Mouse (Mus musculus) layer of hippocampus, adult 2 months (tissue): ENCODE results near the gene Lsamp. TPM values are rescaled to one million over a fixed set of nuclear protein-coding genes. Genes with fewer than 3 reads are reported as not detected.

Source experiments
- DNase-seq, 2 experiments: peaks; one replicate each; pipeline ENCODE4 v3.0.0; 2022; ENCODE audit warnings: low spot score in 2 of 2
- H3K27ac ChIP-seq: fragments of 200-600 bp; 2 replicates; pipeline ENCODE4 v1.8.1; 2022
- H3K4me3 ChIP-seq: fragments of 200-600 bp; 2 replicates; pipeline ENCODE4 v1.8.1; 2022; ENCODE audit warnings: mild to moderate bottlenecking
- CTCF ChIP-seq: fragments of 200-600 bp; conservative IDR thresholded peaks from 2 replicates; pipeline ENCODE4 v1.8.1; 2022; ENCODE audit warnings: antibody characterized with exemption, mild to moderate bottlenecking, moderate library complexity
- total RNA-seq, 2 experiments: library from RNA; stranded (reverse); gene quantifications; 2 replicates each; pipeline ENCODE4 v1.2.3; 2021

Gene Lsamp
- total RNA-seq, 2 experiments from 2014 or later: 444 to 449 TPM

GRCm38 (mm10) chr16:42059927-42060326 lies 2075.8 kb downstream of the Lsamp start:
- DNase-seq: no peak
- no peak overlapping the region for H3K27ac ChIP-seq
- no peak for TF ChIP-seq CTCF
- no peak overlapping the region for H3K4me3 ChIP-seq

- H3K4me3 ChIP-seq: no peak overlapping the region
- no peak for TF ChIP-seq CTCF
- no peak for DNase-seq
Measured at GRCm38 (mm10) chr16:42074325-42074724, 2090.2 kb downstream of the Lsamp start.

GRCm38 (mm10) chr16:42079573-42079972 lies 2095.4 kb downstream of the Lsamp start:
- peak in 1 of 2 experiments; percentile 21 for DNase-seq
- TF ChIP-seq CTCF: no peak
- Histone ChIP-seq H3K4me3 (no peak overlapping the region), H3K27ac (no peak overlapping the region)

More at GRCm38 (mm10) chr16:42074325-42074724, 2090.2 kb downstream of the Lsamp start:
- no peak overlapping the region for H3K27ac ChIP-seq

DNA sequence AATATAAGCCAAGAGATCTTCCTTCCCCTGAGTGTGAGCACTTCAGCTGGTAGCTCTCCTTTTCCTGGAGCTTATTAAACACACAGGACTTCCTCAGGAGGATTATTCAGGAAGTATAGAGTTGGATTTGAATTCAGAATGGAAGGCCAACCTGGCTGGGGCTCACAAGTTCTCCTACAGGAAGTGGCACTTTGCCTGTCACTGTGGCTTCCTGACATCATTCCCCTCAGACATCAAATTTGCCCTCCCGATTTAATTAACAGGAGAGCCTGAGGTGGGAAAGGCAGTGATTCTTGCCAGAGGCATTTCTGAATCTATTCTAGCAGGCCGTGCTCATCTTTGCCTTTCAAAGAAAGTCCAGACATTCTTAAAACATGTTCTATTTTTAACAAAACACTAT lies 2097.4 kb downstream of the Lsamp start:
- no peak for DNase-seq
- no peak for TF ChIP-seq CTCF
- Histone ChIP-seq H3K27ac (no peak overlapping the region), H3K4me3 (no peak overlapping the region)

- DNase-seq: no peak
- Histone ChIP-seq H3K4me3 (no peak overlapping the region), H3K27ac (no peak overlapping the region)
- TF ChIP-seq CTCF: no peak
Measured at GRCm38 (mm10) chr16:42097510-42097909, 2113.3 kb downstream of the Lsamp start.

- no peak for TF ChIP-seq CTCF
- no peak overlapping the region for H3K4me3 ChIP-seq
- DNase-seq: no peak
- H3K27ac ChIP-seq: no peak overlapping the region
Measured at GRCm38 (mm10) chr16:42102186-42102585, 2118.0 kb downstream of the Lsamp start.

- peak; percentile 26 to 41 for DNase-seq
- H3K27ac ChIP-seq: no peak overlapping the region
- H3K4me3 ChIP-seq: no peak overlapping the region
- no peak for TF ChIP-seq CTCF
Measured at GRCm38 (mm10) chr16:42102635-42103034, 2118.5 kb downstream of the Lsamp start.

DNA sequence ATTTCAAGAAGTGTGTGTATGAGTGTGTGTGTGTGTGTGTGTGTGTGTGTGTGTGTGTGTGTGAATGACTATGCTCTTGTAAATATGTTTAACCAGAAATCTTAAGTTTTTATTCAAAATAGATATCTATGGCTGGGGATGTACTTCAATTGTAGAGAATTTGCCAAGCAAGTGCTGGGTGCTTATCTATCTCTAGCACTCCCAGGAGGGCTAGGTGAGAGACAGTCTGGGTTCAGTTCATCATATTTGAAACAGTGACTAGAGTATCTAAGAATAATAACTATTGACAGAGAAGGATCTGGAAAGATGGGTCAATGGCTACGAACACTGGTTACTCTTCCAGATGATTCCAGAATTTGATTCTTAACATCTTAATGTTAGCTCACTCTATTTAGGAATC lies 2128.1 kb downstream of the Lsamp start:
- TF ChIP-seq CTCF: no peak
- H3K27ac ChIP-seq: no peak overlapping the region
- H3K4me3 ChIP-seq: no peak overlapping the region
- DNase-seq: no peak

- no peak for DNase-seq
Measured at GRCm38 (mm10) chr16:42113246-42113645, 2129.1 kb downstream of the Lsamp start.

DNA sequence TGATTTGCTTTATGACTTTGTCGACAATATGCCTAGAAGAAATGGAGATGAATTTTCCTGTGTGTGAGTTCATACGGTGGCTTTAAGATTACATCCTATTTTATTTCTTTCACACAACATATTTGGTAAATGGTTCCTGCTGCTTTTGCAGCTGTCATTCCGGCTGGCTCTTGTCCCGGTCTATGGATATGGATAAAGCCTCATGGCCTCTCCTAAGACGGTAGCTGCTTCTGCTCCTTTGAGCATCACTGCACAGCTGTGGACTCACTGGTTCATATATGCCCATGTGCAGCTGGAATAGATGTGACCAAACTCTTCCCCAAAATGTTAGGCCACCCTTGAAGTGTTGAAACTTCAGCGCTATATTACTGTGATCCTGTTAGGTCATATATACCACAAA lies 2137.6 kb downstream of the Lsamp start:
- Histone ChIP-seq H3K4me3 (no peak overlapping the region), H3K27ac (no peak overlapping the region)
- TF ChIP-seq CTCF: no peak
- no peak for DNase-seq

More at GRCm38 (mm10) chr16:42113246-42113645, 2129.1 kb downstream of the Lsamp start:
- TF ChIP-seq CTCF: no peak
- H3K27ac ChIP-seq: no peak overlapping the region
- H3K4me3 ChIP-seq: no peak overlapping the region

DNA sequence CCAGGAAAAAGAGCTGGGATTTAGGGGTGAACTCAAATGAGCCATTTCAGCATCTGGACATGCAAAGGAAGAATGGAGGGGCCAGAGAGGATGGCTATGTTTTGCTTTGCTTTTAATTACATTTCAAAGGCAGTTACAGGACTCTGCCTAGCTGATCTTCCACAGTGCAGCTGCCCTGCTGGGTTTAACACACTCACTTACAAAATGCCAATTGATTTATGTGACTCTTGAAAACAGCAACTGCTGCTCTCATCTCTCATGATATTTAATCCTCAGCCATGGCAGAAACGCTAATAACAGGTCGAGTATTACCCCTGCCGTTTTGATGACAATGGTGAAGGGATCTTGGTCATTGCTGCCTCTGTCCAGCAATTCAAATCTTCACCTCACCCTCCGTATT lies 2139.7 kb downstream of the Lsamp start:
- DNase-seq: no peak
- TF ChIP-seq CTCF: no peak
- no peak overlapping the region for H3K4me3 ChIP-seq
- H3K27ac ChIP-seq: no peak overlapping the region

DNA sequence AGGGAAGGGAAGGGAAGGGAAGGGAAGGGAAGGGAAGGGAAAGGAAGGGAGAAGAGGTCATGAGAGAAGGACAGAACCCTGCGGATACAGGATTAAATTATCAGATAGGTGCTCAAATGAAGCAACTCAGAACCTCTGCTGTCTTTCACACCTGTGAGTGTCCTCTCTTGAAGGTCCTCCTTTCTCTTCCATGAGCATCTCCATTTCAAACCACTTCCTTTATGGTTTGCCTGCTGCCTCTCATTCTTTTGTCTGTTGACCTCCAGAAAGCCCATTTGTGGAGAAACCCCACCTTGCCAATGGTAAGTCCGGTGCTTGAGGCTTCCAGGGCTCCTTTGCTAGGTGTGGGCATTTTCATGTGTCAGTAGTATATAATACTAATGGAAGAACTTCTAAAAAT lies 2141.9 kb downstream of the Lsamp start:
- no peak for TF ChIP-seq CTCF
- no peak overlapping the region for H3K4me3 ChIP-seq
- H3K27ac ChIP-seq: no peak overlapping the region
- no peak for DNase-seq

- Histone ChIP-seq H3K4me3 (no peak overlapping the region), H3K27ac (no peak overlapping the region)
- no peak for TF ChIP-seq CTCF
- DNase-seq: no peak
Measured at GRCm38 (mm10) chr16:42147164-42147563, 2163.0 kb downstream of the Lsamp start.

DNA sequence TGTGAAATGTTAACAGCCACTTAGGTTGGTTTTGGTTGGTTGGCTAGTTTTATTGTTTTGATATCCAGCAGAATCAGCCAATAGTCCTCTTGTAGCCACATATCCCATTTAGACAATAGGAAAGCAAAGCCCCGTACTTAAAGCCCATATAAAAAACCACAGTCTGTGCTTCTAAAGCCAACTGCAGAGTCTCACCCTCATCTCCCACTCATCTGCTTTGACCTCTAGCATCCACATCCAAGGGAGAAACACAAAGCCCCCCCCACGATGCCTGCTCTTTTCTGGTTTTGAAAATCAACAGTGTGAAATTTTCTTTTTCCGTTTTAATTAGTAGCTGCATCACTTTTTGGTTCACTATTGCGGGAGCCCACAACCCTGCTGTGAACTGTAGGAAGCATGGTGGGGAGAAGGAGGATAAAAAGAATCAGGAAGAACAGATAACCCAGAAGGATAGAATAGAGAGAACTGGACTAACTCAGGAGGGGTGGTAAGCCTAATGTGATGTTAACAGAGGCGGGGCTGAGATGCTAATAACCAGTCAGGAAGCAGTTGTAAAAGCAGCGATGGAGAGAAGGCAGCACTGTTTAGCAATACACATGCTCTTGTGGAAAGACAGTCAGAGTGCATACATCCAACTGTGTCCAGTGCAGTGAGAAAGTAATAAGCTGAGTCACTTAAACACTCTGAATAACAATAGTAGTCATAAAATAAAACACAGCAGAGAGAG lies 2165.2 kb downstream of the Lsamp start:
- DNase-seq: no peak
- Histone ChIP-seq H3K27ac (no peak overlapping the region), H3K4me3 (no peak overlapping the region)
- TF ChIP-seq CTCF: no peak

DNA sequence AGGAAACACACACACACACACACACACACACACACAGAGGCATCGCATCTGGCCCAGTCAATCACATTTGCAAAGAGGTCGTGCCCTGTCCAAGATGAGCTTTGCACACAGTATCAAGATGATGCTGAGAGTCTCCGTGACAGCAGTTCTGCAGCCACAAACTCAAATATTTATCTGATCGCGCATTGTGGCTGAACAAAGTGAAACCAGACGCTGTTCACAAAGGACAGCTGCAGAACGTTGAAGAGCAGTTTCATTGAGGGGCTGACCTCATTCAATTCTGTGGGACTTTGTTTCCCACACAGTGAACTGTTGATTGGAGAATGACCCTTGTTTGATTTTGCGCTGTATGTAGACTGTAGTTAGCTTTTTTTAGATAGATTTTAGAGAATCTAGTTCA lies 2168.5 kb downstream of the Lsamp start:
- no peak for DNase-seq
- TF ChIP-seq CTCF: no peak
- Histone ChIP-seq H3K4me3 (no peak overlapping the region), H3K27ac (no peak overlapping the region)
